Mouse (Mus musculus) liver, postnatal 0 days (tissue): ENCODE measurements around the gene Hoxa3.

Source experiments
- CTCF ChIP-seq: sonication (generic); IDR thresholded peaks from 2 replicates; pipeline ENCODE4 v1.5.1; 2016; ENCODE audit warnings: antibody characterized with exemption, low read depth
- EP300 ChIP-seq: IDR thresholded peaks from 2 replicates; pipeline ENCODE4 v1.6.1; 2016; ENCODE audit warnings: antibody characterized with exemption, low read depth, mild to moderate bottlenecking

DNA sequence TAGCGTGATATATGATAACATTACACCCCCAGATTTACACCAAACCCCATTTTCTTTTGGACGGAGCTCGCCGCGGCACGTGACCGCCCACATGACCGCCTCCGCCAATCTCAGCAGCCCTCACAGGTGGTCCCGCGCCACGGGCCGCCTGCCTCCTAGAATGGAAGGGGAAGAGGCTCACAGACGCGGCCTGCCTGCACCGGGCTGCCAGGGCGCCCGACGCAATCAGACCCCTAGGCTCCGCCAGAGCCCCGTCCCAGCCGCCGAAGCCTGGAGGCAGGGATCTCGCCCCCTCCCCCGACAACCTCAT is 4.3 kb upstream of the Hoxa3 start:
- no peak for TF ChIP-seq CTCF
- TF ChIP-seq EP300, result no peak
